ENCODE assay signal across 8 mouse cellular contexts in genomic region chr11:120616617-120617294, GRCm38 (mm10). TPM values are rescaled to one million over a fixed set of nuclear protein-coding genes. Genes with fewer than 3 reads are reported as not detected.
DNase-seq lines count a peak whose midpoint lies in the region; ATAC-seq and TF ChIP-seq lines count a peak whose summit lies in the region.

No protein-coding gene starts in this region.

- peaks cover 68% of the 10 kb centered on the region for H3K36me3 ChIP-seq in midbrain, embryonic 12.5 days

- peak overlapping the region; percentile 77 for H3K4me2 ChIP-seq in midbrain, embryonic 12.5 days (replicated peaks)

- H3K9me3 ChIP-seq in midbrain, embryonic 12.5 days, result no peaks in the 10 kb centered on the region

- TF ChIP-seq CTCF in lung, adult 2 months (IDR thresholded peaks at IDR 0.05; ENCODE audit: insufficient read depth, low read length), result no peak
- no peak for TF ChIP-seq CTCF in embryonic fibroblast, embryonic 13.5 days (IDR thresholded peaks at IDR 0.05; ENCODE audit: borderline replicate concordance, insufficient read depth, low read length)

- no peak for DNase-seq in lung, adult 2 months
- no peak for DNase-seq in lung, postnatal 10 days
- DNase-seq in kidney, adult 8-10 months, result peak; percentile 79 to 84
- no peak for DNase-seq in urinary bladder, adult 18-20 months (ENCODE audit: low spot score in 2 of 2)
- no peak for DNase-seq in thymus, postnatal 25 days
- DNase-seq in layer of hippocampus, postnatal 25 days (ENCODE audit: extremely low spot score in 1 of 2, low spot score in 1 of 2), result no peak

- H3K27ac ChIP-seq in embryonic fibroblast, embryonic 13.5 days (ENCODE audit: insufficient read depth, low read length), result no peak overlapping the region
- H3K27ac ChIP-seq in midbrain, embryonic 12.5 days (replicated peaks), result peak overlapping the region; percentile 77; the same call in 1 of the 2 replicates

- no peak for ATAC-seq in midbrain, embryonic 12.5 days (ENCODE audit: low FRiP score, low read depth)

- no peaks in the 10 kb centered on the region for H3K27me3 ChIP-seq in midbrain, embryonic 12.5 days

- no peak for TF ChIP-seq POLR2A in lung, adult 2 months (IDR thresholded peaks at IDR 0.05; ENCODE audit: borderline replicate concordance, extremely low read depth, low read depth, low read length)
- no peak for TF ChIP-seq POLR2A in embryonic fibroblast, embryonic 13.5 days (IDR thresholded peaks at IDR 0.05; ENCODE audit: low read depth, low read length)

- peak overlapping the region; percentile 82 for H3K9ac ChIP-seq in midbrain, embryonic 12.5 days (replicated peaks)

- peak overlapping the region; percentile 15 for H3K4me3 ChIP-seq in lung, adult 2 months (replicated peaks; ENCODE audit: extremely low read depth, low read depth, low read length)
- H3K4me3 ChIP-seq in embryonic fibroblast, embryonic 13.5 days (ENCODE audit: insufficient read depth, low read length), result peak overlapping the region; percentile 84
- peak overlapping the region; percentile 80 for H3K4me3 ChIP-seq in midbrain, embryonic 12.5 days

- peaks cover 4% of the 10 kb centered on the region; the same call in 1 of the 2 replicates for H3K4me1 ChIP-seq in lung, adult 2 months (ENCODE audit: control insufficient read depth, insufficient read depth, low read length)
- H3K4me1 ChIP-seq in embryonic fibroblast, embryonic 13.5 days (ENCODE audit: control insufficient read depth, insufficient read depth, low read length), result no peaks in the 10 kb centered on the region
- peaks cover 20% of the 10 kb centered on the region for H3K4me1 ChIP-seq in midbrain, embryonic 12.5 days

- 39% methylated on average over 4 of the region's 4 CpGs for WGBS in lung, adult 2 months
- 50% methylated on average over 4 of the region's 4 CpGs for WGBS in midbrain, embryonic 12.5 days

RNA-seq across cellular contexts. Expression of gene Pcyt2, which starts 1.0 kb away (rescaled TPM):
- polyA plus RNA-seq in lung, adult 2 months (2012; rRNA removed), result 217 and 238 TPM in 2 replicates
- 39.5 and 45.2 TPM in 2 replicates for polyA plus RNA-seq in embryonic fibroblast, embryonic 13.5 days (2011; ENCODE audit: insufficient read length, low read depth, missing spikeins)
- polyA plus RNA-seq in midbrain, embryonic 12.5 days (2016; fragmentation: Nextera tagmentation; extraction: Ambion mirVana), result 148 and 157 TPM in 2 replicates
- 100 to 1,000 TPM; 133 to 162 TPM for total RNA-seq in layer of hippocampus, postnatal 25 days (2021)

RNA-seq across cellular contexts. Expression of gene Sirt7, which starts 8.3 kb away (rescaled TPM):
- polyA plus RNA-seq in lung, adult 2 months (2012; rRNA removed), result 75.2 and 84.1 TPM in 2 replicates
- polyA plus RNA-seq in embryonic fibroblast, embryonic 13.5 days (2011; ENCODE audit: insufficient read length, low read depth, missing spikeins), result 15.9 and 19.2 TPM in 2 replicates
- polyA plus RNA-seq in midbrain, embryonic 12.5 days (2016; fragmentation: Nextera tagmentation; extraction: Ambion mirVana), result 40.4 and 48.2 TPM in 2 replicates
- 10 to 100 TPM; 36.1 to 42.4 TPM for total RNA-seq in layer of hippocampus, postnatal 25 days (2021)

RNA-seq across cellular contexts. Expression of gene Npb, which starts 8.5 kb away (rescaled TPM):
- 2.5 and 3.0 TPM in 2 replicates for polyA plus RNA-seq in lung, adult 2 months (2012; rRNA removed)
- not detected in 2 replicates for polyA plus RNA-seq in embryonic fibroblast, embryonic 13.5 days (2011; ENCODE audit: insufficient read length, low read depth, missing spikeins)
- 0.98 TPM in 1 of 2 replicates, not detected in the other for polyA plus RNA-seq in midbrain, embryonic 12.5 days (2016; fragmentation: Nextera tagmentation; extraction: Ambion mirVana)
- total RNA-seq in layer of hippocampus, postnatal 25 days (2021), result 1 to 10 TPM; 2.1 to 2.9 TPM

RNA-seq across cellular contexts. Expression of gene Mafg, which starts 16.6 kb away (rescaled TPM):
- polyA plus RNA-seq in lung, adult 2 months (2012; rRNA removed), result 41.5 and 51.3 TPM in 2 replicates
- 39.4 and 43.9 TPM in 2 replicates for polyA plus RNA-seq in embryonic fibroblast, embryonic 13.5 days (2011; ENCODE audit: insufficient read length, low read depth, missing spikeins)
- 33.3 and 36.8 TPM in 2 replicates for polyA plus RNA-seq in midbrain, embryonic 12.5 days (2016; fragmentation: Nextera tagmentation; extraction: Ambion mirVana)
- total RNA-seq in layer of hippocampus, postnatal 25 days (2021), result 10 to 100 TPM; 68.9 to 83.2 TPM

RNA-seq across cellular contexts. Expression of gene Anapc11, which starts 18.5 kb away (rescaled TPM):
- polyA plus RNA-seq in lung, adult 2 months (2012; rRNA removed), result 136 and 159 TPM in 2 replicates
- polyA plus RNA-seq in embryonic fibroblast, embryonic 13.5 days (2011; ENCODE audit: insufficient read length, low read depth, missing spikeins), result 78.0 and 87.2 TPM in 2 replicates
- 165 and 182 TPM in 2 replicates for polyA plus RNA-seq in midbrain, embryonic 12.5 days (2016; fragmentation: Nextera tagmentation; extraction: Ambion mirVana)
- total RNA-seq in layer of hippocampus, postnatal 25 days (2021), result 100 to 1,000 TPM in 1 of 2 experiments, 10 to 100 TPM in 1; 87.2 to 109 TPM

Comparison
In these comparisons a context has a peak if more than half of its experiments do, and no peak if none do; other contexts are left out.
1. DNase-seq: peak in kidney, adult 8-10 months (2 of 2); none in lung, adult 2 months (single experiment), lung, postnatal 10 days (single experiment), urinary bladder, adult 18-20 months (0 of 2), thymus, postnatal 25 days (single experiment) and layer of hippocampus, postnatal 25 days (0 of 2).
2. H3K4me3 ChIP-seq: peak in every context shown above with its lines; median percentile 84 in embryonic fibroblast, embryonic 13.5 days; 80 in midbrain, embryonic 12.5 days; 15 in lung, adult 2 months.